Mouse (Mus musculus) megakaryocyte, embryonic 14.5 days (primary cell): ENCODE results near the gene Fam71f1.

ENCODE experiments used
- FLI1 ChIP-seq: IDR thresholded peaks from 2 replicates; pipeline ENCODE4 v1.6.1; 2012; ENCODE audit warnings: low read length, inconsistent platforms, mixed read lengths
- GATA1 ChIP-seq: IDR thresholded peaks from 3 replicates; pipeline ENCODE4 v1.6.1; 2012; ENCODE audit warnings: mixed read lengths, low read length, inconsistent platforms, borderline replicate concordance

DNA sequence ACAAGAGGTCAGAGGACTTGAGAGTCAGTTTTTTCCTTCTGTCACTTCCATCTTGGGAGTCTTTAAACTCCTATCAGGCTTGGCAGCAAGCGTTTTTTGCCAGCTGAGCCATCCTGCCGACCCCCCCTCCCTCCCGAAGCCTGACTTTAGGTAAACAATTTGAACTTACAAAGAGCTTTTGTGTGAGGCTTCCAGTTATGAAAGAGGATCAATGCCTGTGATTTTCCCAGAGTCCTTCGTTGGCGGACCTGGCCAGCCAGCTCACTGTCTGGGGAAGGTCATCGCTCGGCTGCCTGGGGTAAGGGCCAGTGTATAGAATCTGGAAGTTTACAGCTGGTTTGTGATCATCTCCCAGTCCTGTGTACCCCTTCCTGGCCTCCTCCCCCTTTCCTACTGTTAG lies 38.3 kb upstream of the Fam71f1 start:
- TF ChIP-seq GATA1 (no peak), FLI1 (no peak)
